Mouse (Mus musculus) cerebellum, adult 11-12 months (tissue): Measurements from ENCODE around the gene Abcb8.

Source experiments
- DNase-seq: peaks from one replicate; pipeline ENCODE4 v3.0.0; 2022

Gene Abcb8

DNA sequence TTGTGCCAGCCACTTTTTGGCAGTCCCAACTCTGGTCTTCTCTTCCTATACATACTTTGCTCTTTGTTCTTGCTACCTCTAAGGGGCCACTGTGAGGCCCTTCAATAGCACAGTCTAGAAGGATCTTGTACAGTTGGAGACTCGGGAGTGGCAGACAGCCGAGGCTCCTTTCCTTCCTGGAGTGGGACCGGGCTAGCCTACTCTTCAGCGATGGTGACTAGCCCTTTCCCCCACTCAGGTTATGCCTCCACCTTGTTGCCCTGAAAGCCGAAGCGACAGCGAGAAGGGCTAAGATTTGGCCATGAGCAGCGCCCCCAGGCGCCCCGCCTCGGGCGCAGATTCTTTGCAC is 33.8 kb downstream of the Abcb8 start:
- DNase-seq, result no peak

DNA sequence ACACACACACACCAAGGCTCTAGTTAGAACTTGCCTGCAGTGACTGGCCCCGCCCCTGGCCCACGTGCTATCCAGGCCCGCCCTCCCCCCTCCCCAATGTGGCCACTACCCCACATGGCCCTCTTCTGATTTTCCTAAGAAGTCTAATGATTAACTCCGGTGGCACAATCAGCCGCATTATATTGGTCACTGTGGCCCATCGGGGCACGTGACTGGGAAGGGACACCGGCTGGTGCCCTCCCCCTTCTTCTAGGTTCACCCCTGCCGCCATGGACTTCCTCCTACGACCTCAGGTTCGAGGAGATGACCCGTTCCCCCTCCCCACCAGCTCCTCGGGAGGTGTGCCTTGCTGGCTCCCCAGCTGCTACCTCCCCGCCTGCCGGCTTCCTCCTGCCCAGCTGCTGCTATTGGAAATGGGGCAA is 34.5 kb downstream of the Abcb8 start:
- no peak for DNase-seq

GRCm38 (mm10) chr5:24428596-24428995 is 35.1 kb downstream of the Abcb8 start:
- no peak for DNase-seq

DNA sequence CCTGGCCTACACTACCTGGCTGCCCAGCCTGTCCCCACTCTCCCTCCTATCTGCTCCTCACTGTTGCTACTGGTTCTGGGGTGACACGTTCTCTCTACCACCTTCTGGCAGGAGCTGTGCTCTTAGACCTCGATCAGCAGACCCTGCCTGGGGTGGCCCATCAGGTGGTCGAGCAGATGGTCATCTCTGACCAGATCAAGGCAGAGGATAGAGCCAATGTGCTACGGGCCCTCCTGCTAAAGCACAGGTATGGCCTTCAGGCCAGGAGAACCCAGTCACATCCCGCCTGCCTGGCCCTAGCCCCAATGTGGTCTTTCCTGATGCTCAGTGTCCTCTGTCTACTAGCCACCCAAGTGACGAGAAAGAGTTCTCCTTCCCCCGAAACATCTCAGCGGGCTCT is 40.5 kb downstream of the Abcb8 start:
- no peak for DNase-seq

DNA sequence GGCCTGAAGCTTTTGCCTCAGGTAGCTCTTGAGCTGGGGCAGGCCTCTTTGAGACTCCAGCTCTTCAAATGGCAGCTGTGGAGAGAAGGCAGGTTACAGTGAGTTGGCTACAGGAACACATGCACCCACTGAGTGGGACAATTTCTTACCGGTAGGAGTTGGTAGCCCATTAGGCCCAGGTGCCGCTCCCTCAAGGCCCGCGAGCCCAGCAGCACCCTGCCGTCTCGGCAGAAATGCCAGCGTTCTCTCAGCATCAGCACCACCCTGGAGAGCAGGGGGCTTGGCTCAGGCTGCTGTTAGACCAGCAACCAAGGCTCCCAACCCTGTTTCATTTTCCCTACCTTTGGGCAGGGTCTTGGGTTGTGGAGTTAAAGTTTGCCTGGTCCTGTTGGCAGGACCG is 47.7 kb downstream of the Abcb8 start:
- no peak for DNase-seq

GRCm38 (mm10) chr5:24442029-24442428 is 48.6 kb downstream of the Abcb8 start:
- no peak for DNase-seq

- peak; percentile 48 for DNase-seq
Observed at GRCm38 (mm10) chr5:24443204-24443603, 49.7 kb downstream of the Abcb8 start.

DNA sequence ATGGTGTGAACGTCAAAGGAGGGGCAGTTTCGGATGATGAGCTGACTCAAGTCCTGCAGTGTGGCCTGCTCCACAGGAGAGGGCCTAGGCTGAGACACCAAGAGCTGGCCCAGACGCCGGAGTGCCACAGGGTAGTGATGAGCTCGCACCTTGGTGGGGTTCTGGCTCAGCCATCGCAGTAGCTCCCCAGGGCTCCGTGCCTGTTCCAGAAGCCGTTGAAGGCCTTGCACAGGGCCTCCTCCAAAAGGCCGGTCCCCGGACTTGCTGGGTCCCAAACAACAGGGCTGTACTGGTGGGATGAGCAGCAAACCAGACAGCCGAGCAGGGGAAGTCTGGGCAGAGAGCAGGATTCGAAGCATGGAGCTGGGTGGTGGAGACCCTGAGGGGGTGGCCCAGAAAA is 50.5 kb downstream of the Abcb8 start:
- DNase-seq, result peak; percentile 65

DNA sequence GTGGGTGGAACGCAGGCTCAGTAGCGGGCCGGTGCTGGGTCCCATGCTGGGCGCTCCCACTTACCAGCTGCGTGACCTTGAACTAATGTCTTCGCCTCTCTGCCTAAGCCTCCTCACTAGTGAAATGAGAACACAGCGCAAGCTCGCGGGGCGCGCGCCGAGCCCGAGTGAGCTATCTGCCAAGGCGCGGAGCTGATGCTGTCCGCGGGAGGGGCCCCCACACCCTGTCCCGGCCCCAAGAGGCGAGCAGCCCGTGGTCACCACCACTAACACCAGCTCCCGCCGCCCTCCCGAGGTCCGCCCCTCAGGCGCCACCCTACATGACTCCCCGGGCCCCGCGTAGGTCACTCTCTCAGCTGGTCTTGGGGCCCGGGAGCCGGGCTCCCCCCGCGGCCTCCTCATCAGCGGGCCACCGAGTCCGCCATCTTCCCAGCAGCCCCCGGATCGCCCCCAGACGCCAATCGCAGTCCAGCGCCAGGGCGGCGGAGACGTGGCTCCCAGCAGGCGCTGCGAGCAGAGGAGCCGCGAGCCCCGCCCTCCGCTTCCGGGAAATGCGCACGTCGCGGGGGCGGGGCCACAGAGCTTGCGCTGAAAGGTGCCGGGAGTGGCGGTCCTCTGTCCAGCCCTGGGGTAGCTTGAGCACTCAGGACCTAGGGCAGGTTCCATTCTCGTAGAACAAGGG is 51.4 kb downstream of the Abcb8 start, which contains the start of gene Fastk:
Gene Fastk, minus strand, starts transcription at position 542 of the 682 bp plus-strand sequence.
- DNase-seq, result peak; percentile 95

DNA sequence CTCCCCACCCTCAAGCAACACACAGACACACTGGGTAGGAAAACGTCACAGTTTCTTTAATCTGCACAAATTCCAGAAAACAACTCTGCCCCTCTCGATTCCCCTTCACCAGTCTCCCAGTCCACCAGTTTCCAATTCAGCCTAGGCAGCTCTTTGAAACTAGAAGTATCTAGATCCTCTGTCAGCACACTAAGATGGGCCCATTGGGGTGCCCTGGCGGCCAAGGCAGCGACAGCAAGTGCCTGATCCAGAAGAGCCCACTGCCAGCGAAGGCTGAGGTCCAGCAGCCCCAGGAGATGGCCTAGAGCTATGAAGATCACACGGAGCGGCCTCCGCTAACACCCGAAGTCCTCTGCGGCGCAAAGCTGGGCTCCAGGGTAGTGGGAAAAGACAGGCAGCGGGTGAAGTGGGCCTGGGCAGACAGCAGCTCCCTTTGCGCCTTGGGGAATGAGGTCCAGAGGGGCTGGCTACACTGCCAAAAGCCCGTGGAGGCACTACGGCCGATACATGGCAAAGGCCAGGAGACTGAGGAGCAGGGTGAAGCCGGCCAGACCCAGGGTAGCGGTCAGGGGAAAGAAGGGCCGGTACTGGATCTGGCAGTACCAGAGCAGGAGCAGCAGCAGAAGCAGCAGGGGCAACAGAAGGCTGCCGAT is 52.1 kb downstream of the Abcb8 start:
- peak; percentile 70 for DNase-seq

DNA sequence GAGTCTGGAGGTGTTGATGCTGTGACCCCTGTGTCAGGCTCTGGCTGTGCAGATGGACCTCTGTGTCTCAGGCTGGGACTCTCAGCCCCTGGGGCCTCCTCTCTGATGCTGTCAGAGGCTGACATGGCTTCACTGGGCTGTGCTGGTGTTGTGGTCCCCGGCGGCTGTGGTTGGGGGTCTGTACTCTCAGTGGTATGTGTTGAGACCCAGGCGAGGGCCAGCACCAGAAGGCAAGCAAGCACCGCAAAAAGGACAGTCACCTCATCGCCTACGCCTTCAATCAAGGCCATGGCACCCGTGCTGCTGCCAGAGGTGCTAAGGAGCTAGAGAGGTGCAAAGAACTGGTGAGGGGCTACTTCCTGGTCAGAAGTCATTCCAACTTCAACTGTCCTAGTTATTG is 53.2 kb downstream of the Abcb8 start:
- DNase-seq, result peak; percentile 68

DNA sequence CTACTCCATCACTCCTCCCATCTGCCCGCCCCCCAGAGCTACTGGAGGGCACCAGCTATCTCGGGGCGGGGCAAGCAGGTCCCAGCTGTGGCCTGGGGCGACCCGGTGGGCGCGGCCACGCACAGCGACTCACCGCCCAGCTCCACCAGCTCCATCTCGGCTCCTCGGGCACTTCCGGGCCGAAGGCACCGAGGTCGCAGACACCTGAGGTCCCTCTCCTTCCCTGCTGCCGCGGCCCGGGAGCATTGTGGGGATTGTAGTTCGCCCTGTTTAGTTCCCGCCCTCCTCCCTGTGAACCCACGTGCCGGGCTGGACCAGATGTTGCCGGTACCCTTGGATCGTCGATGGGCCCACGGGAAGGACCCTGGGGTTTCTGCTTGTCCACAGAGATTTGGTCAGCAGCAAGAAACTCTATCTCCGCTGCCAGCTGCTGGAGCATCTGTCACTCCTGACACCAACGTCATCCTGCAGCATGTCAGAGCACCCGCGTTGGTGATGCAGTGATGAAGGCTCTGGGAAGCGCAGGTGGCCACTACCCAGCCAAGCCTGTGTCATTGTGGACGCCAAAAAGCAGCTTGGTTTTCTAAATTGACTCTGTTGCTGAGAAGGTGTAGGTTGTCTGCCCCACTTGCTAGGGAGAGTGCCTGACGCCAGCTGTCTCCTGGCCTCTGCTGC is 54.3 kb downstream of the Abcb8 start, which contains the start of gene Tmub1:
Gene Tmub1, minus strand, starts transcription at position 231 of the 675 bp plus-strand sequence.
- peak; percentile 88 for DNase-seq

GRCm38 (mm10) chr5:24451264-24452029 is 58.0 kb downstream of the Abcb8 start:
- DNase-seq, result peak; percentile 89

- DNase-seq, result peak; percentile 76
Observed at GRCm38 (mm10) chr5:24452030-24452690, 58.7 kb downstream of the Abcb8 start, which contains the start of gene Agap3. Agap3 (plus strand) TSS chr5:24452177.

DNA sequence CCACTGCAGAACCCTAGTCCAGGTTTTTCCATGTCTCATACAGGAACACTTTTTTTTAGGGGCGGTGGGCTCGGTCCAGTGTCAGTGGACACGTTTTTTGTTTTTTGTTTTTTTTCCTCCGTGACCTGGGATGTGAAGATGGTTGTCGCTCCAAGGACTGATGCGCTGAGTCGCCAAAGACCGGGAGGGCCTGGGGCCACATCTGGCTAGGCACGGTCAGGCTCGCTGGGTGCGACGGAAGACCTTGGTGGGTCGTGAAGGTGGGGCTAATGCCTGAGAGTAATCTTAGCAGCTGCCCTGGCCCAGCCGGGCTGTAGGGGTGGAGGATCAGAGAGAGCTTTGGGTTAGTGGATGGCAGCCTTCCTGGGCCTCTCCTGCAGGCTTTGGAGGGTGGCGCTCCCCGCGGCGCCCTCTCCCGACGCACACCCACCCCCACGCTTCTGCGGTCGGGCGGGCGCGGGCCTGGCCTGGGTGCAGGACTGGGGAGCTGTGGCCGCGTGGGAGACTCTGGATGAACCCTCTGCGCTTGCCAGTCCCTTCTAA is 59.3 kb downstream of the Abcb8 start:
- peak; percentile 77 for DNase-seq

DNA sequence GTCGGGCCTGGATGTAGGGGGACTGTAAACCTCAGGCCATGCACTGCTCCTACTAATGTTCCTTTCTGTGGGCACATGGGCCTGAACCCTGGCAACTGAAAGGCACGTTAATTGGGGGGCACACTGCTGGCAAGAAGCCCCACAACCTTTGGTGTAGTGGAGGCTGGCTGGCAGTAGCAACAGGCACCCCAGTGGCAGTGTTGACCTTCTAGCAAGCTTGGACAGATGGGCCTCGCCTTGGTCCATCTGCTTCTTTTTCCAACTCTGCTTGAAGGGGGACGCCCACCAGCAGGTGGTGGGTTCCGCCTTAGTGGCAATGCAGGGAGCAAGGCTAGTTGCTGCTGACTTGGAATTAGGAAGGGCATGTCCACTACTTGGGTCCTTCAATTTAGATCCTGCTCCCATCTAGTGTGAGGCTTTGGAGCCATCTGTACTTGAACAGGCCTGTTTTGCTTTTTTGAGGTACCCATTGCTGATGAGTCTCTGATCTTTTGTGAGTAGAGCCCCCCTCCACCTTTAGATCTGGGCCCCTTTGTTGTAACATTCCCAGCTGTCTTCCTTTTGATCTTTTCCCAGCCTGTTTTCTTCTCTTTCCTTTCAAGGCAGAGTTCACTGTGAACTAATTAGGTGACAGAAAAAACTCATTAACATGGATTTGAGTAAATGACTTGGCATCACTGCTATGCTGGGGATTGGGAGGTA is 60.0 kb downstream of the Abcb8 start:
- DNase-seq, result peak; percentile 91

- DNase-seq, result no peak
Observed at GRCm38 (mm10) chr5:24453985-24454303, 60.5 kb downstream of the Abcb8 start.

DNA sequence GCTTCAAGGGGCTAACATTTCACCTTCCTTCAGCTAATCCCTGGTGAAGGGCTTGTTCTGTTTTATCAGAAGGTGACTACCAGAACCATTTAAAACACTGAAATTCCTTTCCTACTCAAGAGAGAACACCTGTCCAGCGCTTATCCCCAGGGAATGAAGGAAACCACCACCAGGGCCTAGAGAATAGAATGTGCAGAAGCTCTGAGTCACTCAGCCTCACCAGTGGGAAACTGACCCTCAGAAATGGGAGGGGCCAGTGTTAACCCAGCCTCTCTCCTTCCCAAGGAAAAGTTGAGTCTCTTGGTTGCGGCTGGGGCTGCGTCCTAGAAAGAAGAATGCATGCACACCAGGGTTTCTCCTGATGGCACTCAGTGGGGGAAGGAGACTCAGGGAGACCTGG is 61.6 kb downstream of the Abcb8 start:
- no peak for DNase-seq

GRCm38 (mm10) chr5:24455613-24456012 is 62.1 kb downstream of the Abcb8 start:
- DNase-seq, result no peak
